In genomic region chr3:151001881-151002412, GRCm38 (mm10) we compare ENCODE assay signal across 8 mouse cellular contexts.
DNase-seq lines count a peak whose midpoint lies in the region; ATAC-seq lines count a peak whose summit lies in the region.

No protein-coding gene starts in this region.

- 27% methylated on average over 6 of the region's 6 CpGs for WGBS in heart, embryonic 13.5 days
- 28% methylated on average over 6 of the region's 6 CpGs for WGBS in hindbrain, embryonic 15.5 days

- no peaks in the 10 kb centered on the region for H3K36me3 ChIP-seq in heart, embryonic 13.5 days
- H3K36me3 ChIP-seq in hindbrain, embryonic 15.5 days: no peaks in the 10 kb centered on the region

- H3K4me3 ChIP-seq in heart, embryonic 13.5 days: no peak overlapping the region
- H3K4me3 ChIP-seq in hindbrain, embryonic 15.5 days: no peak overlapping the region

- ATAC-seq in heart, embryonic 13.5 days (ENCODE audit: extremely low read depth, insufficient number of reproducible peaks, low FRiP score, low TSS enrichment): no peak
- peak; percentile 56; the same call in 1 of the 2 replicates for ATAC-seq in hindbrain, embryonic 15.5 days (ENCODE audit: low FRiP score, low read depth)

- DNase-seq in heart, adult 11 months: no peak
- DNase-seq in ES-CJ7 (ENCODE audit: low read depth, low spot score): peak; percentile 13
- peak; percentile 8 for DNase-seq in cerebellum, adult 8-10 months
- peak; percentile 18 for DNase-seq in lung, postnatal 14 days
- DNase-seq in telencephalon, adult 2 months (ENCODE audit: low read depth, low spot score): peak; percentile 32
- no peak for DNase-seq in thymus, postnatal 25 days

- H3K9ac ChIP-seq in heart, embryonic 13.5 days: no peak overlapping the region
- H3K9ac ChIP-seq in hindbrain, embryonic 15.5 days: no peak overlapping the region

- peak overlapping the region; percentile 31; the same call in 1 of the 2 replicates for H3K4me2 ChIP-seq in heart, embryonic 13.5 days
- no peak overlapping the region for H3K4me2 ChIP-seq in hindbrain, embryonic 15.5 days

- no peaks in the 10 kb centered on the region for H3K27me3 ChIP-seq in heart, embryonic 13.5 days (replicated peaks)
- no peaks in the 10 kb centered on the region for H3K27me3 ChIP-seq in hindbrain, embryonic 15.5 days

- H3K27ac ChIP-seq in heart, embryonic 13.5 days (replicated peaks): no peak overlapping the region
- no peak overlapping the region for H3K27ac ChIP-seq in hindbrain, embryonic 15.5 days (replicated peaks)

- H3K4me1 ChIP-seq in heart, embryonic 13.5 days: 0 out of 2 replicates have a peak, but pooled peaks cover 3% of the 10 kb centered on the region
- H3K4me1 ChIP-seq in hindbrain, embryonic 15.5 days (replicated peaks): no peaks in the 10 kb centered on the region

- no peaks in the 10 kb centered on the region for H3K9me3 ChIP-seq in heart, embryonic 13.5 days
- H3K9me3 ChIP-seq in hindbrain, embryonic 15.5 days: no peaks in the 10 kb centered on the region

Comparison
In these comparisons a context has a peak if more than half of its experiments do, and no peak if none do; other contexts are left out.
1. DNase-seq: peak in ES-CJ7 (single experiment), cerebellum, adult 8-10 months (single experiment), lung, postnatal 14 days (single experiment) and telencephalon, adult 2 months (single experiment); none in heart, adult 11 months (single experiment) and thymus, postnatal 25 days (single experiment).